Mouse (Mus musculus) heart, embryonic 13.5 days (tissue): ENCODE measurements at regions not wholly inside any gene's neighbourhood (a gene's known extent, or its start where the extent isn't known, plus 50 kb on each side); places are given as distances from the start of the nearest gene placed in this dataset.

ENCODE experiments used
- ATAC-seq: fragments of 200-750 bp; cut with Nextera tagmentation; 2 replicates; pipeline ENCODE4 v1.8.0; 2017; ENCODE audit warnings: moderate TSS enrichment; ENCODE audit not compliant: insufficient number of reproducible peaks, low FRiP score, low TSS enrichment; ENCODE audit errors: extremely low read depth
- H3K27ac ChIP-seq: fragments of 300-500 bp; sonication (generic); replicated peaks from 2 replicates; pipeline ENCODE4 v1.5.1; 2015; ENCODE audit warnings: moderate library complexity, mild to moderate bottlenecking, inconsistent platforms
- H3K27me3 ChIP-seq: fragments of 300-500 bp; sonication (generic); replicated peaks from 2 replicates; pipeline ENCODE4 v1.6.1; 2015; ENCODE audit warnings: mild to moderate bottlenecking, inconsistent platforms
- H3K36me3 ChIP-seq: fragments of 300-500 bp; sonication (generic); 2 replicates; pipeline ENCODE4 v1.6.1; 2015; ENCODE audit warnings: mild to moderate bottlenecking, inconsistent platforms
- H3K4me1 ChIP-seq: fragments of 300-500 bp; sonication (generic); 2 replicates; pipeline ENCODE4 v1.6.1; 2015; ENCODE audit warnings: inconsistent platforms
- H3K4me2 ChIP-seq: fragments of 300-500 bp; sonication (generic); 2 replicates; pipeline ENCODE4 v1.6.1; 2015; ENCODE audit warnings: inconsistent platforms, mild to moderate bottlenecking, moderate library complexity
- H3K4me3 ChIP-seq: fragments of 300-500 bp; sonication (generic); 2 replicates; pipeline ENCODE4 v1.5.1; 2015; ENCODE audit warnings: moderate library complexity, mild to moderate bottlenecking, inconsistent platforms
- H3K9ac ChIP-seq: fragments of 300-500 bp; sonication (generic); 2 replicates; pipeline ENCODE4 v1.6.1; 2015; ENCODE audit warnings: inconsistent platforms, mild to moderate bottlenecking, moderate library complexity
- H3K9me3 ChIP-seq: fragments of 300-500 bp; sonication (generic); 2 replicates; pipeline ENCODE4 v1.6.1; 2016; ENCODE audit warnings: inconsistent platforms
- WGBS: fragments of 180-500 bp; shearing (Covaris S2); methylation state at CpG from one replicate; pipeline ENCODE4 v1.1.7; 2015; ENCODE audit warnings: mixed read lengths; 5-methylcytosine and 5-hydroxymethylcytosine counted together

DNA sequence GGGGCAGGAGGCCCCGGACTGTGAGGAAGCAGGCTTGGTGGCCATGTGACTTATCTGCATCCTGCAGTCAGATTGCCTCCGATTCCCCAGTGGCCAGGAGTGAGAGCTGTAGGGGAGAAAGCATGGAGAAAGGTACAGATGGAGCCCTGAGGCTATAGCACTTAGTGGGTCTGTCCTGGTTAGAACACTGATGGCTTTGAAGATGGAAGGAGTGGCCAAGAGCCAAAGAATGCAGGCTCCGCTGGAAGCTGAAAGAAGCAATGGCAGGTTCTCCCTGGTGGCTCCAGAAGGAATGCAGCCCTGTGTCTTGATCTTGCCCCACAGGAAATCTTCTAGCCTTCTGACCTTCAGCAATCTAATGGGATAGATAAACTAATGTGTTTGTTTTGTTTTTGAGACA is 926.3 kb downstream of the 4930447A16Rik start:
- Histone ChIP-seq H3K9ac (no peak overlapping the region), H3K4me1 (peaks cover 12% of the 10 kb centered on the region; the same call in 1 of the 2 replicates), H3K4me2 (no peak overlapping the region), H3K9me3 (peaks cover 9% of the 10 kb centered on the region), H3K36me3 (no peaks in the 10 kb centered on the region), H3K27ac (no peak overlapping the region), H3K4me3 (no peak overlapping the region), H3K27me3 (no peaks in the 10 kb centered on the region)
- 58% methylated on average over 3 of the region's 3 CpGs for WGBS
- ATAC-seq = no peak

DNA sequence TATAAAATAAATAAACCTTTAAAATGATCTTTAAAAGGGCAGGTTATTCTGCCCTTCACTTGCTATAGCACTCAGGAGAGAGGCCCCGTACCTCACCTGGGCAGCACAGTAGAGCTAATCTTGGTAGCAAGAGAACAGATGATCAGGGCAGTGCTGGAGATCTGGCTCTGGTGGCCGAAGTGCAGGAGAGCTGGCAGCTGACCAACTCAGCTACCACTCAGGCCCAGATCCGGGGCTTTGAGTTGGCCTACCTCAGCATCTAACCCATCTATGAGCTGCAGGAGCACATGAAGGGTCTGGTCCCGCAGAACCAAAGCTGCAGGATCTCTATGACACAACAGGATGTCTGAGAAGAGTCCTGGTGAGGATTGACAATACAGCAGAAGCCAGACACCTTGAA is 928.0 kb downstream of the 4930447A16Rik start:
- Histone ChIP-seq H3K4me2 (no peak overlapping the region), H3K27me3 (no peaks in the 10 kb centered on the region), H3K27ac (no peak overlapping the region), H3K36me3 (no peaks in the 10 kb centered on the region), H3K9me3 (peaks cover 6% of the 10 kb centered on the region; the same call in 1 of the 2 replicates), H3K4me3 (no peak overlapping the region), H3K4me1 (peaks cover 12% of the 10 kb centered on the region; the same call in 1 of the 2 replicates), H3K9ac (no peak overlapping the region)
- ATAC-seq = no peak
- 52% methylated on average over 4 of the region's 4 CpGs for WGBS

DNA sequence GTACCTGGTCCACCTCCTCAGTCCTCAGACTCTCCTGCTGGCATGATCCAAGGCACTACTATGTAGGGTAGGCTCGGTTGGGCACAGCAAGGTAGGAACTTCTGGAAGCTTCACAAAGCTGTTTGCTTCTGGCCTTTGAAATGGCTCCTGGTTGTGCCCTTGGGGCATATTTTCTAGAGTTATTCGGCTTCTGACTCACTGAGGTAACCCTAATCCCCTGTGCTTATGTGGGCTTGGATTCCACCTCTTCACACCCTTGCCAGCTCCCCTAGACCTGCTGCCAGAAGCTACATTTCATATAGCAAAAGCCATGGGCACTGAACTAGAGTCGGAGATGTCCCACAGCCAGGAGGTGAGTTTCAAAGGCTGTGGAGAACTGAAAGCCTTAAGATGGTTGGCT is 933.7 kb downstream of the 4930447A16Rik start:
- 88% methylated on average over 3 of the region's 3 CpGs for WGBS
- no peak overlapping the region for H3K27ac ChIP-seq
- H3K4me1 ChIP-seq = peaks cover 7% of the 10 kb centered on the region
- H3K27me3 ChIP-seq = no peaks in the 10 kb centered on the region
- H3K36me3 ChIP-seq = no peaks in the 10 kb centered on the region
- no peak for ATAC-seq
- H3K4me3 ChIP-seq = no peak overlapping the region
- H3K4me2 ChIP-seq = no peak overlapping the region
- no peak overlapping the region for H3K9ac ChIP-seq
- H3K9me3 ChIP-seq = peaks cover 9% of the 10 kb centered on the region; the same call in 1 of the 2 replicates

DNA sequence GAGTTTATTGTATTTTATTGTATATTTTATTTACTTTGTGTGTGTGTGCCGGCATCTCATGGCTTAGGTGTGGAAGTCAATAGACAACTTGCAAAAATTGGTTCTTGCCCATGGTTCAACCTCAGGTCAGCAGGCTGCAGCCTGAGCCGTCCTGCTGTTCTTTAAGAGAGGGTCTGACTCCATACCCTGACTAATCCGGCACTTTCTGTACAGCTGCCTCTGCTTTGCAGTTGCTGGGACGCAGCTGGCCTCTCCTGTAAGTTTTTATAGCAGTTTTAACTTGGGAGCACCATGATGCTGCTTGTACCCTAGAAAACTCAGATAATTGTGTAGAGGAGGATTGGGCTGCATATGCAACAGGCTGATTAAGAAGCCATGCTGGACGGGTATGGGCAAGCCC is 938.2 kb downstream of the 4930447A16Rik start:
- H3K4me1 ChIP-seq = peaks cover 11% of the 10 kb centered on the region
- 0 out of 2 replicates have a peak overlapping the region, but pooled peaks have one; percentile 6 for H3K9ac ChIP-seq
- H3K4me2 ChIP-seq = no peak overlapping the region
- H3K36me3 ChIP-seq = no peaks in the 10 kb centered on the region
- no peaks in the 10 kb centered on the region for H3K27me3 ChIP-seq
- no peak overlapping the region for H3K4me3 ChIP-seq
- peak overlapping the region; percentile 24; the same call in 1 of the 2 replicates for H3K27ac ChIP-seq
- ATAC-seq = no peak
- 70% methylated on average over 5 of the region's 5 CpGs for WGBS
- H3K9me3 ChIP-seq = peaks cover 9% of the 10 kb centered on the region; the same call in 1 of the 2 replicates

DNA sequence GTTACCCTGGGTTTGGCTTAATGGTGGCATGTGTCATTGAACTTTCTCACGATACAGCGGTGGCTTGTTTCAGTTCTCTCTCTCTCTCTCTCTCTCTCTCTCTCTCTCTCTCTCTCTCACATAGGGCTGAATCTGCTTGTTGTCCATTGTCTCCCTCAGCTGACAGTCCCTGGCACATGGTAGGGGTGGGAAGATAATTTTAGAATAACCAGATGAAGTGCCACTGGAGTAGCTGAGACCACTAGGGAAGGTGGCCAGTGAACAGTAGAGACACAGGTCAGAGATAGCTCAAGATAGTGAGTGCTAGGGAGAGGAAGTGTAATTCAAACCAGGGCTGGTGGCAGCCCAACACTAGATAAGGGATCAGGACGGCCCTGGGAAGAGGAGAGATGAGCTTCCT is 938.7 kb downstream of the 4930447A16Rik start:
- ATAC-seq = no peak

DNA sequence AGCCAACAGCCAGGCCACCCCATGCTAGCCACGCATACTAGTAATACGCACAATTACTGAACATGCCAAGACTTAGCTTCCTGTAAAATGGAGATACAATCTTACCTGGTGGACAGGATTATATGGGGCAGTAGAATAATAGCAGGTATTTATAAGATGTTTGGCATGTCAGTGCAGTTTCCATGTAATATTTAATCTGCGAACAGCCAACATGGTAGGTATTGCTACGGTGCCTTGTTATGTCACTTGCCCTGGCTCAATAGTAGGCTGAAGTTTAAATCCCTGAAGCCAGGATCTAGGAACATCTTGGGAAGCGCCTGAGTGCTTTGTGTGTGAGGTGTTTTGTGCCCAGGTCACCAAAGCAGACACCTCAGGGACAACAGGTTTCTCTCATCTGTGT is 942.3 kb downstream of the 4930447A16Rik start:
- H3K4me2 ChIP-seq = no peak overlapping the region
- H3K36me3 ChIP-seq = no peaks in the 10 kb centered on the region
- no peak overlapping the region for H3K4me3 ChIP-seq
- ATAC-seq = no peak
- H3K27me3 ChIP-seq = no peaks in the 10 kb centered on the region
- peaks cover 11% of the 10 kb centered on the region for H3K4me1 ChIP-seq
- WGBS = 92% methylated on average over 5 of the region's 5 CpGs
- no peaks in the 10 kb centered on the region for H3K9me3 ChIP-seq
- no peak overlapping the region for H3K27ac ChIP-seq
- no peak overlapping the region for H3K9ac ChIP-seq

More for the DNA sequence above, 938.7 kb downstream of the 4930447A16Rik start:
- Histone ChIP-seq H3K9ac (0 out of 2 replicates have a peak overlapping the region, but pooled peaks have one; percentile 6), H3K27ac (peak overlapping the region; percentile 24; the same call in 1 of the 2 replicates), H3K4me2 (no peak overlapping the region), H3K4me1 (peaks cover 11% of the 10 kb centered on the region), H3K27me3 (no peaks in the 10 kb centered on the region), H3K36me3 (no peaks in the 10 kb centered on the region), H3K4me3 (no peak overlapping the region), H3K9me3 (peaks cover 9% of the 10 kb centered on the region; the same call in 1 of the 2 replicates)
- 30% methylated on average over 3 of the region's 3 CpGs for WGBS

DNA sequence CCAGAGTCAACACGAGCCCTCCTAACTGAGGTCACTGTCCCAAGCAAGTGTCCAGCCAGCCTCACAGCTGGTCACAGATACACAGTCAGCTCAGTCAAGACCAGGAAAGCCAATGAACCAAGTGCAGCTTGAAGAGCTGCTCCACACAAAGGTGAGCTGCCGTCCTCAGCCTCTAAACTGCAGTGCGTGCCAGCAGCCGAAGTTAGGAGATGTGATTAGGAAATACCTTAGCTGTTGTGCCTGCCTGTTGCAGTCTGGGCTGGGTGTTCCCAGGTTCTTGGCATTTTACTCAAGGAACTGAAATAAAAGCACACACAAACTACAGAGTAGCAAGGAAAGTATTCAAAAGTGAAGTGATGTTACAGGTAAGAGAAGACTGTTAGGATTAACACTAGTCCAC is 942.9 kb downstream of the 4930447A16Rik start:
- Histone ChIP-seq H3K4me3 (no peak overlapping the region), H3K9ac (no peak overlapping the region), H3K27ac (no peak overlapping the region), H3K27me3 (no peaks in the 10 kb centered on the region), H3K4me1 (peaks cover 13% of the 10 kb centered on the region), H3K9me3 (no peaks in the 10 kb centered on the region), H3K4me2 (no peak overlapping the region), H3K36me3 (no peaks in the 10 kb centered on the region)
- 65% methylated on average over 4 of the region's 4 CpGs for WGBS
- no peak for ATAC-seq

DNA sequence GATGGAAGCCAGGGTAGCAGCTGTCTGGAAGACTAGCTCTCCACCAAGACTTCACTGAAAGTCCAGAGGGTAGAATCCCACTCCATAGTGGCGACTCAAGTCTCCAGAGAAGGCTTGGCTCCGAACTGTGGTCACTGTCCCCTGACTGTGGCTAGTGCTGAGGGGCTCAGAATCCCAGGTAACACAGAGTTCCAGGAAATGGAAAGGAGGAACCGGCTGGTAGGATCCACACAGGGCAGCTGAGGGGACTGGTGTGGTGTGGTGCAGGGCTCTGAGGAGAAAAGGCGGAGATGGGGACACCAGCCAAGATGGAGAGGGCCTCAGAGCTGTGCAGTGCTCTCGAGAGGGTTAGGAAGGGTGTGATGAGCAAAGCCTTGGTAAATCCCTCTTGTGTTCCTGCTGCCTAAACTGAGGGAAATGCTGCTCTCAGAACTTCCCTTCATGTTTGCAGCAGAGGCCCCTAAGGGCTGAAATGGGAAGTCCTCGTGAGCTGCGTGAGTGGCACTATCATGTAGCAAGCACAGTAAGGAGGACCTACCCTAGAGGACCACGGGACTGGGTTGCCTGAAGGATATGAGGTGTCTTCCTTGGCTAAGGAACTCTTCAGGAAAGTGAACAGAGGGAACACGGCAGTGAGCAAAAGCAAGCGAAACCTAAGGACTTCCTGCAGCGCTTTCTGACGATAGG is 946.2 kb downstream of the 4930447A16Rik start:
- no peak overlapping the region for H3K27ac ChIP-seq
- H3K4me2 ChIP-seq = no peak overlapping the region
- no peak overlapping the region for H3K9ac ChIP-seq
- no peak for ATAC-seq
- WGBS = 68% methylated on average over 12 of the region's 12 CpGs
- no peak overlapping the region for H3K4me3 ChIP-seq
- no peaks in the 10 kb centered on the region for H3K36me3 ChIP-seq
- H3K9me3 ChIP-seq = no peaks in the 10 kb centered on the region
- H3K4me1 ChIP-seq = peaks cover 19% of the 10 kb centered on the region
- H3K27me3 ChIP-seq = no peaks in the 10 kb centered on the region

DNA sequence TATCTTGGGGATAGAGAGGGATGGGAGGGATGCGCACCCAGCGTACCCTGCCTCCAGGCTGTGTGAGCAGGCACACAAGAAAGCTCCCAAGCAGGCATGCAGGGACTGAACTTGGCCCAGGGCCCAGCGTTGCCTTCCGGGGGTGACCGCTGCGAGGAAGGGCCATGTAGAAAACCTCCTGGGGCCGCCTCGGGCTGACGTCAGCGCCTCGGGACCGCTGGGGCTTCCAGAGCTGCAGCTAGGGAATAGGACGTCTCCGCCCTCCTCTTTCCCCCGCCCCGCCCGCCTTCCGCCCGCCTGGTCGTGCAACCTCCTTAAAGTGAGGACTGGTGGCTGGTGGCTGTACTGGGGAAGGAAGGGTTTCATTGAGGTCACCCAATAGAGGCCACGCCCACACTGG is 948.4 kb downstream of the 4930447A16Rik start:
- Histone ChIP-seq H3K4me1 (peaks cover 19% of the 10 kb centered on the region), H3K27me3 (no peaks in the 10 kb centered on the region), H3K36me3 (no peaks in the 10 kb centered on the region), H3K27ac (peak overlapping the region; percentile 73), H3K9me3 (no peaks in the 10 kb centered on the region), H3K9ac (peak overlapping the region; percentile 65), H3K4me3 (peak overlapping the region; percentile 33), H3K4me2 (peak overlapping the region; percentile 63)
- ATAC-seq = peak; percentile 63; the same call in 1 of the 2 replicates
- WGBS = 7% methylated on average over 17 of the region's 21 CpGs

DNA sequence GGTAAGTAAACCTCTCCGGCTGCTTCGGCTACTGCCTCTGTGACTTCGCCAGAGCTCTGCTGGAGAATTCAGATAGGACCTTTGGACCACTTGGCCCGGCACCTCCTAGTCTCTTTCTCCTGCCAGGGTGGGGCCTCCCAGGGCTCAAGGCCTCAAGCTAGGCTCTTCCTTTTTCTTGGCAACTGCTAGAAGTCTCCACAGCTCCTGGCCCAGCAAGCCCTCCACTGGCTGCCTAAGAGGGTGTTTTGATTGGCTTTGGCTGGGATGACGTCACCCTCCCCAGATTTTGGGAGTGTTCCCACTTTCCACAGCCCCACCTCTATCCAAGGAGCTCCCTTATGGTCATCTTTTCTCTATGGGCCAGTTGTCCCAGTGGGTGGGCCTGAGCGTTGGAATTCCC is 949.4 kb downstream of the 4930447A16Rik start:
- ATAC-seq = no peak
- no peaks in the 10 kb centered on the region for H3K9me3 ChIP-seq
- H3K9ac ChIP-seq = no peak overlapping the region
- H3K4me1 ChIP-seq = peaks cover 19% of the 10 kb centered on the region
- no peak overlapping the region for H3K4me2 ChIP-seq
- 66% methylated on average over 6 of the region's 6 CpGs for WGBS
- H3K36me3 ChIP-seq = no peaks in the 10 kb centered on the region
- H3K4me3 ChIP-seq = no peak overlapping the region
- H3K27me3 ChIP-seq = no peaks in the 10 kb centered on the region
- H3K27ac ChIP-seq = peak overlapping the region; percentile 81

DNA sequence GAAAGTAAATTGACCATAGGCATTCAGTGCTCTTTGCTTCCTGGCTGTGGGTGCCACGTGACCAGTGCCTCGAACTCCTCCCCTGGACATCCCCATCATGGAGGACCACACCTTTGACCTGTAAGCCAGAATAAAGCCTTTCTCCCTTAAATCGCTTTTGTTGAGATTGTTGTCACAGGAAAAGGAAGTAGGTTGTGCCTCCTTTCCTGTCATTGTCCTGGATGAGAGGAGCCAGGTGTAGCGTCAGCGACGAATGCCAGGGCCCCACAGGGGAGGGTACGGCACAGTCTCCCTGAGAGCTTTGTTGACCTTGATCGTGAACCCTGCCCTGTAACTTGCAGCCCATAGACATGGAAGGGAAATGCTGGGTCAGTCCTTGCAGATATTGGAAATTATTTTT is 952.8 kb downstream of the 4930447A16Rik start:
- 58% methylated on average over 8 of the region's 8 CpGs for WGBS
- Histone ChIP-seq H3K4me3 (no peak overlapping the region), H3K9ac (no peak overlapping the region), H3K9me3 (no peaks in the 10 kb centered on the region), H3K27ac (0 out of 2 replicates have a peak overlapping the region, but pooled peaks have one; percentile 14), H3K4me2 (no peak overlapping the region), H3K4me1 (peaks cover 19% of the 10 kb centered on the region), H3K27me3 (no peaks in the 10 kb centered on the region), H3K36me3 (no peaks in the 10 kb centered on the region)
- no peak for ATAC-seq

DNA sequence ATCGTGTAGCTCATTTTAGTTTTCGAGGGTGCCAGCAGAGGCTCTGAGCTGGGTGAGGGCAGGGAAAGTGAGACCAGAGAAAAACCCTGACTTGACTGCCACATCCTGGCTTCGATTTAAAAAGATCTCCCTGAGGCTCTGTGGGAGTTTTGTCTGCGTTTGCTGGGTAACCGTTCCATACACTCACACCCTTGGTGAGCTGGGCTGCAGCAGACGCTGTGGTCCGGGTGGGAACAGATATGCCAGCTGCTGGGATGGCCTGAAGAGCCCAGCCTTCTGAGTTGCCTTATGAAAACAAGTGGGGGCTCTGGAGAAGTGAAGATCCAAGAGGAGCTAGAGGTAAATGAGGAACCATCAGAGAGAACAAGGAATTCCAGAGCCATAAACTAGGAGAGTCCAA is 962.3 kb downstream of the 4930447A16Rik start:
- H3K4me2 ChIP-seq = no peak overlapping the region
- H3K4me3 ChIP-seq = no peak overlapping the region
- ATAC-seq = no peak
- H3K9ac ChIP-seq = no peak overlapping the region
- H3K36me3 ChIP-seq = no peaks in the 10 kb centered on the region
- no peak overlapping the region for H3K27ac ChIP-seq
- WGBS = 67% methylated on average over 7 of the region's 7 CpGs
- peaks cover 65% of the 10 kb centered on the region for H3K4me1 ChIP-seq
- H3K9me3 ChIP-seq = no peaks in the 10 kb centered on the region
- H3K27me3 ChIP-seq = no peaks in the 10 kb centered on the region
